Mouse (Mus musculus) CD4-positive, CD25-positive, alpha-beta regulatory T cell, adult 4 months (primary cell): ENCODE results near the gene 4930579F01Rik. TPM values are rescaled to one million over a fixed set of nuclear protein-coding genes. Genes with fewer than 3 reads are reported as not detected.
"Not testable (repeated sequence)": the region's sequence is repeated elsewhere in the genome, so short reads cannot be mapped to it uniquely, and the experiment has no call there.

Experiments used
- ATAC-seq: one replicate; pipeline ENCODE4 v1.8.0; 2017
- polyA plus RNA-seq, 2 experiments: library from polyadenylated mRNA; unstranded; fragments of 100-300 nt; shearing (Covaris generic); gene quantifications; one replicate each; pipeline ENCODE4 v1.2.1; 2017

4930579F01Rik gene
- polyA plus RNA-seq, 2 experiments from 2014 or later = not detected

GRCm38 (mm10) chr3:138143315-138144059 lies 50.1 kb downstream of the 4930579F01Rik start, which contains the start of gene Trmt10a:
Trmt10a (plus strand) TSS chr3:138143448.
- peak; percentile 89 for ATAC-seq

- ATAC-seq = no peak
Observed at GRCm38 (mm10) chr3:138142733-138143314, 50.8 kb downstream of the 4930579F01Rik start.

GRCm38 (mm10) chr3:138142052-138142732 lies 51.4 kb downstream of the 4930579F01Rik start:
- ATAC-seq = no peak

GRCm38 (mm10) chr3:138139663-138140062 lies 54.0 kb downstream of the 4930579F01Rik start:
- no peak for ATAC-seq

GRCm38 (mm10) chr3:138138146-138138545 lies 55.5 kb downstream of the 4930579F01Rik start:
- ATAC-seq = not testable (repeated sequence)

GRCm38 (mm10) chr3:138134528-138134927 lies 59.1 kb downstream of the 4930579F01Rik start:
- no peak for ATAC-seq

GRCm38 (mm10) chr3:138133916-138134315 lies 59.7 kb downstream of the 4930579F01Rik start:
- ATAC-seq = no peak

- ATAC-seq = no peak
Observed at GRCm38 (mm10) chr3:138133463-138133862, 60.2 kb downstream of the 4930579F01Rik start.

- no peak for ATAC-seq
Observed at GRCm38 (mm10) chr3:138131168-138131567, 62.5 kb downstream of the 4930579F01Rik start.

GRCm38 (mm10) chr3:138130692-138131091 lies 62.9 kb downstream of the 4930579F01Rik start:
- ATAC-seq = no peak

GRCm38 (mm10) chr3:138129110-138129509 lies 64.5 kb downstream of the 4930579F01Rik start:
- ATAC-seq = no peak

GRCm38 (mm10) chr3:138123842-138124241 lies 69.8 kb downstream of the 4930579F01Rik start:
- ATAC-seq = no peak

- no peak for ATAC-seq
Observed at GRCm38 (mm10) chr3:138121461-138121860, 72.2 kb downstream of the 4930579F01Rik start.

GRCm38 (mm10) chr3:138119444-138120105 lies 74.0 kb downstream of the 4930579F01Rik start:
- ATAC-seq = no peak

GRCm38 (mm10) chr3:138118831-138119230 lies 74.8 kb downstream of the 4930579F01Rik start:
- peak; percentile 20 for ATAC-seq

- ATAC-seq = no peak
Observed at GRCm38 (mm10) chr3:138118392-138118791, 75.2 kb downstream of the 4930579F01Rik start.

GRCm38 (mm10) chr3:138116871-138117270 lies 76.8 kb downstream of the 4930579F01Rik start:
- ATAC-seq = no peak

GRCm38 (mm10) chr3:138114106-138114505 lies 79.5 kb downstream of the 4930579F01Rik start:
- ATAC-seq = no peak
